Mouse (Mus musculus) urinary bladder, postnatal 4 days (tissue): ENCODE data around the gene Nfkbia.

Source experiments
- DNase-seq, 2 experiments: peaks; one replicate each; pipeline ENCODE4 v3.0.0; 2021 to 2022; ENCODE audit warnings: low spot score in 2 of 2

Gene Nfkbia

GRCm38 (mm10) chr12:55492184-55492898 lies at the start of gene Nfkbia:
Nfkbia (minus strand) TSS chr12:55492647.
- peak; percentile 94 for DNase-seq

DNA sequence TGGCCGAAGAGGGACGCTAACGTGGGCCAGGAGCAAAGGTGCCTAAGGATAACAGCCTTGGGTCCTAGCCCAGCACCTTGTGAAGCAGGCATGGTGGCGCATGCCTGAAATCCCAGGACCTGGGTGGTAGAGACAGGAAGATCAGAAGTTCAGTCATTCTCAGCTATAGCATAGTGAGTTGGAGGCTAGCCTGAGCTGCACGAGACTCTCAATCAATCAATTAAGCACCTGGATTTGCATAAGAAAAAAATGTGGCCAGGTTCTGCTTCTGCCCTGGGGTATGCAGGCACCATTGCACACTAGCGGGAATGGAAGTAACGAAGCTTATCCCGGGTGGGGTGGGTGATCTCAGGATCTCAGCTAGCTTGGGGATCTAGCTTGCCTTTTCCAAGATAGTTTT lies 46.7 kb upstream of the Nfkbia start:
- no peak for DNase-seq

GRCm38 (mm10) chr12:55538328-55538971 lies 46.0 kb upstream of the Nfkbia start:
- DNase-seq = no peak

DNA sequence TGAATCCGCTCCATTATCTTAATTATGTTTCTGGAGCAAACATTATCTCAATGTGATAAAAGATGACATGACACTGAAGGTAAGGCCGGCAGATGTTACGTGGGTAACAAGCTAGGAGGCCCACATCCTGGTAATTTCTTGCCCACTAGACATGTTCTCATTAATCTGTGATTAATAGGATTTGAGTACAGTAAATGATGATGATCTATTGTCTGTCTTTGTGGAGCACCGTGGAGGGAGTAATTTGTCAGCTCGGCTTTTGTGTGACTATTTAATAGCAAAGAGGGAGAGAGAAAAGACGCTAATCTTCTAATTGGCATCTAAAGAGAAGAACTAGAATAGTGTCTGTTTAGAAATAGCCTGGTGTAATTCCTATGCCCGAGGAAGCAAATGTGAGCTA lies 45.3 kb upstream of the Nfkbia start:
- DNase-seq = no peak

DNA sequence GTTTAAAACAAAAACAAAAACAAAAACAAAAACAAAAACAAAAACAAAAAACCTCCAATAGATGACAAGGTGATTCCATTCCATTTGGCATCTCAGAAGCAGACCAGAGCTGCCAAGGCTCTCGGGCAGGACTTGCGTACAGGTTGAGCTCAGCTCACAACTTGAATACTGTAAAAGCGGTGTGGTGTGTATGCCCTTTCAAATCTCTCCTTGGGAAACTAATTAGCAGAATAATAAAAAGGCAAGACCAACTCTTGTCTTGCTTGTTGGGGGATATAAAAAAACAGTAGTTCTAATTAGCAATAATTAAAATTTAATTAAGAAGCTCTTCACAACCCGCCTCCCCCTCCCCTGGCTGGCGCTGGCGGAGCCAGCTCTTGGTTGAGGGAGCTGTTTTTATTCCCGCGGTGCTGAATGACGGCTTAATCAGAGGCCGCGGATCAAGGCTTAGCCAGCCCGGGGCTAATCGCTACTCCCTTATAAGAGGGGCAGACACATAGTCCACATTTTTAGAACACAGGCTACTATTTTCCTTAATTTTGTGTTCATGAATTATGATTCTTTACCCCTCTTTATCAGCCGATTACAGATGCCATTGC lies 44.2 kb upstream of the Nfkbia start:
- no peak for DNase-seq

- no peak for DNase-seq
These were observed 34.7 kb upstream of the Nfkbia start for GRCm38 (mm10) chr12:55526983-55527752.

GRCm38 (mm10) chr12:55518061-55518738 lies 25.8 kb upstream of the Nfkbia start:
- DNase-seq = peak in 1 of 2 experiments; percentile 63

GRCm38 (mm10) chr12:55508817-55509216 lies 16.4 kb upstream of the Nfkbia start:
- no peak for DNase-seq

- DNase-seq = no peak
These were observed 15.0 kb upstream of the Nfkbia start for GRCm38 (mm10) chr12:55507332-55507935.

DNA sequence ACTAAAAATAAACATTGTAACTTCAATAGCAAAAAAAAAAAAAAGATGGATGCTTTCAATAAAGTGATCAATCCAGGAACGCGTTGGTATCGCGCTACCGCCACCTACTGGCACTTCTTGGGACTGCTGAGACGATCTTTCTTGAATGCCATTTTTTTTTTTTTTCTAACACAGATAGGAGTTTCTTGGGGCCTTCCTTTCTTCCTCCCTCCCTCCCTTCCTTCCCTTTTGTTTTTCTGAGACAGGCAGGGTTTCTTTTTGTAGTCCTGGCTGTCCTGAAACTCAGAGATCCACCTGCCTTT lies 13.5 kb upstream of the Nfkbia start:
- DNase-seq = no peak

- DNase-seq = no peak
These were observed 13.0 kb upstream of the Nfkbia start for GRCm38 (mm10) chr12:55505314-55506028.

DNA sequence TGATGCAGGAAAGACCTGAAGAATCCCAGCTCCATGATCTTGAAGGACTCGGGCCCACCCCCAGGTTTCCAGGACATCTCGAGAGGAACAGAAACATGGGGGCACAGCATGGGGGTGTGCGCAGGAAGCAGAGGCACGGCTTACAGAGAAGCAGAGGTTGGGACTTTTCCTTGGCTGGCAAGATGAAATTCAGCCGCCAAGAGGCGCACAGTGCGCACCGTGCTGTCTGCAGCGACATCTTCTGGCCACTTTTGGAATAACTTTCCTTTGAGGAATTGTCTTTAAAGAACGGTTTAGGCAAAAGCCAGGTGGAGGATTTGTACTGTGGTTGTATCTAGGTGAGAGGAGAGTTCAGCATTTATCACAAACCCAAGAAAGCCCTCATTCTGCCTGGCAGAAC lies 6.6 kb upstream of the Nfkbia start:
- DNase-seq = peak; percentile 58 to 81

GRCm38 (mm10) chr12:55497737-55498136 lies 5.3 kb upstream of the Nfkbia start:
- no peak for DNase-seq

- no peak for DNase-seq
These were observed 3.6 kb upstream of the Nfkbia start for GRCm38 (mm10) chr12:55495902-55496605.

DNA sequence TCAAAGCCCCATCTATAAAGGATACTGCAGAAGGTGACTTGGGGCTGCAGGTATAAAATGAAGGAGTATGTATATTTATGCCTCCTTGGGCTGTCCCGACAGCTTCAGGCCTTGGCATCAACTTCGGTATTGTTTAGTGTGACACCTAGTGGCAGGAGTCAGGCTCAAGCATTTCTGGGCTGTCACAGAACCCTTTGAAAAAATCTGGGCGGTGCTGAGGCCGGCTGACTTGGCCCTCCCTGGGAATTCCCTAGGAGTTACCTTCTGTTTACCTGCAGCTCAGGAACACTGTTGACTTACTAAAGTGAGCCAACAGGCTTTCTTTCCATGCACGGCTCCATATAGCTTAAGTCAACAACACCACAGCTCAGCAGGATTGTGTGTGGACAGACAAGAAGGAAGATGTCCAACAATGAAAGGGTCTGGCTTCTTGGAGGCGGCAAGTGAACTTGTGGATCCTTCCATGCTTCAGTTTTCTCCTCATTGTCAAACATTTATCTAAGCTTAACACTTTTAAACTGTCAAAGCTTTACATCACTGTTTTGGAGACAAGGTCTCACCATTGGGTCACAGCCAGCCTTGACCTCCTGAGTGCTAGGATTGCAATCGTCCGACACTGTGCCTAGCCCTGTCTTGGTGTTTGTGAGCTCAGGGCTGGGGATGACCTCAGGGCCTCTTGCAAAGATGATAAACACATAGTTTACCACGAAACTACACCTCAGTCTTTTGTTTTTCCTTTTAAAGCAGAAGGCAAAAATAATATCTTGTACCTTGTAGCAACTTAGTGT lies 2.9 kb upstream of the Nfkbia start:
- peak in 1 of 2 experiments; percentile 48 for DNase-seq

- DNase-seq = no peak
These were observed 934 bp upstream of the Nfkbia start for GRCm38 (mm10) chr12:55493381-55493780.

DNA sequence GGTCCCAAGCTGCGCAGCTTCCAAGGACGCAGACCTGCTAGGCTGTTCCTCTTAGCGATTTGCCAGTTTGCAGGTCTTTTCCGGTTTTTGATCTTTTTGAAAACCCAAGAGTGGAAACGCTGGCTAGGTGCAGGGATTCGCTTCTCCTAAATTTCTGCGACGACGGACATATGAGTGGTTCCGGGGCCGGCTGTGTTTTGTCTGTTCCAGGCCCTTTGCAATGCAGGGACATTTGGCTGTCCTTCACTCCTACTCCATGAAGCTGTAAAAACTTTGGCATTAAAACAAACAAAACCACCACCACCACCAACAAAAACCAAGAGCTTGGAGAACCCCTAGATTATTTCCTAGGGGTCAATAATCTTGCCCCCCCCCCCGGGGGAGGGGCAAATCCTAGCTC lies 494 bp upstream of the Nfkbia start:
- DNase-seq = no peak

GRCm38 (mm10) chr12:55491516-55492183 lies 797 bp downstream of the Nfkbia start:
- peak; percentile 96 to 97 for DNase-seq
